In the genomic region with DNA sequence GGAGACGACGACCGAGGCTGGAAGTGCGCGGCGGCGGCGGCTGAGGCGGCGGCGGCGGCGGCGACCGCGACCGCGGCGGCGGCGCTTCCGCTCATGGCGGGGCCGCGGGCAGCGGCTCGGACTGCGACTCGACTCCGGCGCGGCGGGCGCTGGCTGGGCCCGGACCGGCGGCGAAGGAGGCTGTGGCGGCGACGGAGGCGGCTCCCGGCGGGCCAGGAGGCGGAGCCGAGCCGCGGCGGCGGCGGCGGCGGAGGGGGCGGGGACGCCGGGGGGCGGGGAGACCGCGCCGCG, we compare ENCODE assay signal across 8 mouse cellular contexts. TPM values are rescaled to one million over a fixed set of nuclear protein-coding genes. Genes with fewer than 3 reads are reported as not detected.
DNase-seq lines count a peak whose midpoint lies in the region; ATAC-seq and TF ChIP-seq lines count a peak whose summit lies in the region.

A gene (minus strand): TSS at position 77 of the 291 bp plus-strand sequence.

- peaks cover 10% of the 10 kb centered on the region; the same call in 1 of the 2 replicates for H3K4me1 ChIP-seq in lung, postnatal 0 days (ENCODE audit: insufficient read depth, low read depth, low read length)
- peaks cover 31% of the 10 kb centered on the region for H3K4me1 ChIP-seq in embryonic facial prominence, embryonic 13.5 days
- peaks cover 20% of the 10 kb centered on the region for H3K4me1 ChIP-seq in heart, embryonic 15.5 days (replicated peaks)
- peaks cover 42% of the 10 kb centered on the region for H3K4me1 ChIP-seq in neural tube, embryonic 13.5 days (replicated peaks)

- no peak for TF ChIP-seq EP300 in lung, postnatal 0 days (IDR thresholded peaks at IDR 0.05)

- peak within 1 kb of the TSS; percentile 78 for H3K4me2 ChIP-seq in lung, postnatal 0 days (replicated peaks; ENCODE audit: low read depth, low read length)
- peak within 1 kb of the TSS; percentile 78 for H3K4me2 ChIP-seq in embryonic facial prominence, embryonic 13.5 days
- peak within 1 kb of the TSS; percentile 79 for H3K4me2 ChIP-seq in heart, embryonic 15.5 days
- H3K4me2 ChIP-seq in neural tube, embryonic 13.5 days: peak within 1 kb of the TSS; percentile 89

- no peak for ATAC-seq in lung, postnatal 0 days
- ATAC-seq in embryonic facial prominence, embryonic 13.5 days (ENCODE audit: insufficient number of reproducible peaks, insufficient read depth, low FRiP score, low TSS enrichment, low read depth): no peak
- ATAC-seq in heart, embryonic 15.5 days (replicated peaks; ENCODE audit: insufficient number of reproducible peaks, insufficient read depth, low FRiP score, low read depth): no peak
- ATAC-seq in neural tube, embryonic 13.5 days (ENCODE audit: low read depth): no peak

- intact Hi-C loops in left cerebral cortex, postnatal 36 days (cut with DNase I): loop anchor here (2.0 to 5.0 kb wide), 2 partner anchors 54 to 67 kb away; no protein-coding TSS in a partner anchor

- H3K9me3 ChIP-seq in lung, postnatal 0 days (ENCODE audit: low read length): no peaks in the 10 kb centered on the region
- no peaks in the 10 kb centered on the region for H3K9me3 ChIP-seq in embryonic facial prominence, embryonic 13.5 days
- H3K9me3 ChIP-seq in heart, embryonic 15.5 days (replicated peaks): no peaks in the 10 kb centered on the region
- no peaks in the 10 kb centered on the region for H3K9me3 ChIP-seq in neural tube, embryonic 13.5 days

- H3K27me3 ChIP-seq in lung, postnatal 0 days (replicated peaks; ENCODE audit: insufficient read depth, low read length): no peaks in the 10 kb centered on the region
- H3K27me3 ChIP-seq in embryonic facial prominence, embryonic 13.5 days: no peaks in the 10 kb centered on the region
- no peaks in the 10 kb centered on the region for H3K27me3 ChIP-seq in heart, embryonic 15.5 days
- H3K27me3 ChIP-seq in neural tube, embryonic 13.5 days: no peaks in the 10 kb centered on the region

- TF ChIP-seq CTCF in lung, postnatal 0 days (IDR thresholded peaks at IDR 0.05): no peak

- DNase-seq in lung, postnatal 0 days (ENCODE audit: low spot score): no peak
- DNase-seq in lung, postnatal 4 days: no peak
- DNase-seq in left cerebral cortex, postnatal 36 days (ENCODE audit: low spot score in 2 of 2): no peak
- DNase-seq in right cerebral cortex, postnatal 10 days (ENCODE audit: low spot score in 2 of 2): no peak
- no peak for DNase-seq in urinary bladder, postnatal 4 days (ENCODE audit: low spot score in 2 of 2)

- H3K36me3 ChIP-seq in lung, postnatal 0 days (ENCODE audit: insufficient read depth, low read length): no peaks in the 10 kb centered on the region
- H3K36me3 ChIP-seq in embryonic facial prominence, embryonic 13.5 days: no peaks in the 10 kb centered on the region
- no peaks in the 10 kb centered on the region for H3K36me3 ChIP-seq in heart, embryonic 15.5 days
- H3K36me3 ChIP-seq in neural tube, embryonic 13.5 days: no peaks in the 10 kb centered on the region

- peak within 1 kb of the TSS; percentile 84 for H3K9ac ChIP-seq in lung, postnatal 0 days (replicated peaks; ENCODE audit: low read depth)
- H3K9ac ChIP-seq in embryonic facial prominence, embryonic 13.5 days: peak within 1 kb of the TSS; percentile 87
- peak within 1 kb of the TSS; percentile 87 for H3K9ac ChIP-seq in heart, embryonic 15.5 days
- H3K9ac ChIP-seq in neural tube, embryonic 13.5 days: peak within 1 kb of the TSS; percentile 98

- peak within 1 kb of the TSS; percentile 97 for H3K27ac ChIP-seq in lung, postnatal 0 days (ENCODE audit: low read length)
- H3K27ac ChIP-seq in embryonic facial prominence, embryonic 13.5 days: peak within 1 kb of the TSS; percentile 96
- H3K27ac ChIP-seq in heart, embryonic 15.5 days: peak within 1 kb of the TSS; percentile 93
- peak within 1 kb of the TSS; percentile 91 for H3K27ac ChIP-seq in neural tube, embryonic 13.5 days (replicated peaks)

- peak within 1 kb of the TSS; percentile 86 for H3K4me3 ChIP-seq in lung, postnatal 0 days (ENCODE audit: low read depth, low read length)
- peak within 1 kb of the TSS; percentile 78 for H3K4me3 ChIP-seq in embryonic facial prominence, embryonic 13.5 days
- H3K4me3 ChIP-seq in heart, embryonic 15.5 days: peak within 1 kb of the TSS; percentile 86
- H3K4me3 ChIP-seq in neural tube, embryonic 13.5 days: peak within 1 kb of the TSS; percentile 92

- 0% methylated on average over 7 of the region's 61 CpGs for WGBS in lung, postnatal 0 days
- WGBS in embryonic facial prominence, embryonic 13.5 days: under 1% methylated on average over 43 of the region's 61 CpGs
- 0% methylated on average over 37 of the region's 61 CpGs for WGBS in heart, embryonic 15.5 days
- 0% methylated on average over 45 of the region's 61 CpGs for WGBS in neural tube, embryonic 13.5 days

RNA-seq across cellular contexts. Expression of the gene that starts here (rescaled TPM):
- polyA plus RNA-seq in lung, postnatal 0 days (2015; fragmentation: Nextera tagmentation; extraction: Ambion mirVana): 12.1 and 12.2 TPM in 2 replicates
- polyA plus RNA-seq in embryonic facial prominence, embryonic 13.5 days (2015; fragmentation: Nextera tagmentation; extraction: Ambion mirVana): 21.6 and 26.8 TPM in 2 replicates
- polyA plus RNA-seq in heart, embryonic 15.5 days (2015; fragmentation: Nextera tagmentation; extraction: Ambion mirVana): 14.1 and 18.8 TPM in 2 replicates
- total RNA-seq in left cerebral cortex, postnatal 36 days (2021): 10 to 100 TPM; 62.2 to 64.8 TPM
- 34.1 and 36.2 TPM in 2 replicates for polyA plus RNA-seq in neural tube, embryonic 13.5 days (2015; fragmentation: Nextera tagmentation; extraction: Ambion mirVana)
